In the genomic region with DNA sequence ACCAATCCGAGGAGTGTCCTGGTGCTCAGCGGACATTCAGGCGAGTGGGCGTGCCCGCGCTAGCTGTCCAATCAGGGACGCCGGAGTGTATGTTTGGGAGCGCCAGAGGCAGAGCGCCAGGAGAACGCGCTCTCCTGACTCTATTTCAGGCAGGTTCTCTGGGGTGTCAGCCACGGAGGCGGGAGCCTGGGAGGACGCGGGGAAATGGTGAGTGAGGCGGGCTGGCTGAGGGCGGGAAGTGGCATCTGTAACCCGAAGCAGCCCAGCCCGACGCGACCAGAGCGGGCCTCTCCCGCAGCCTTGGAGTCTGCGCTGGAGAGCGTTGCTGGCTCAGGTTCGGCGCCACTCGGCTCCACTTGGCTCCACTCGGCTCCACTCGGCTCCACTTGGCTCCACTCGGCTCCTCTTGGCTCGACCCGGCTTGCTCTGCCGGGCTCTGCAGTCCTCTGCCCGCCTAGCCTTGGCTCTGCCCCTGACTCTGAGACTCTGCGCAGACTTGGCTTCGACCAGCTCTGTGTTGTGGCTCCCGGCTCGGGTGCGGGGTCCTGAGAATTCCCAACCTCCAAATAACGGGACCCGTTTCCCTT, we compare ENCODE assay signal across 8 mouse cellular contexts. TPM values are rescaled to one million over a fixed set of nuclear protein-coding genes. Genes with fewer than 3 reads are reported as not detected.
DNase-seq lines count a peak whose midpoint lies in the region; ATAC-seq lines count a peak whose summit lies in the region.

A gene (plus strand): TSS at position 66 of the 587 bp plus-strand sequence.

- 0 out of 2 replicates have a peak, but pooled peaks cover 9% of the 10 kb centered on the region for H3K9me3 ChIP-seq in hindbrain, embryonic 15.5 days
- H3K9me3 ChIP-seq in limb, embryonic 11.5 days (ENCODE audit: control insufficient read depth, low read length), result peaks cover 4% of the 10 kb centered on the region; the same call in 1 of the 2 replicates
- H3K9me3 ChIP-seq in midbrain, embryonic 13.5 days, result peaks cover 5% of the 10 kb centered on the region; the same call in 1 of the 2 replicates
- H3K9me3 ChIP-seq in stomach, embryonic 16.5 days (replicated peaks; ENCODE audit: control insufficient read depth, low read length), result 0 out of 2 replicates have a peak, but pooled peaks cover 8% of the 10 kb centered on the region

- no peaks in the 10 kb centered on the region for H3K4me1 ChIP-seq in hindbrain, embryonic 15.5 days (replicated peaks)
- no peaks in the 10 kb centered on the region for H3K4me1 ChIP-seq in limb, embryonic 11.5 days (ENCODE audit: control insufficient read depth, insufficient read depth, low read length)
- H3K4me1 ChIP-seq in midbrain, embryonic 13.5 days (replicated peaks), result peaks cover 8% of the 10 kb centered on the region; the same call in 1 of the 2 replicates
- no peaks in the 10 kb centered on the region for H3K4me1 ChIP-seq in stomach, embryonic 16.5 days (ENCODE audit: control insufficient read depth, insufficient read depth, low read length)

- peak; percentile 79 for DNase-seq in adrenal gland, postnatal 10 days
- peak; percentile 87 to 91 for DNase-seq in cerebellum, postnatal 14 days
- DNase-seq in frontal cortex, postnatal 36 days (ENCODE audit: low spot score in 2 of 2), result peak; percentile 21 to 27
- peak; percentile 68 for DNase-seq in limb, embryonic 11.5 days (ENCODE audit: low spot score)
- no peak for DNase-seq in spleen, adult 18-20 months

- H3K4me2 ChIP-seq in hindbrain, embryonic 15.5 days, result peak within 1 kb of the TSS; percentile 86
- peak within 1 kb of the TSS; percentile 52 for H3K4me2 ChIP-seq in limb, embryonic 11.5 days (ENCODE audit: low read depth, severe bottlenecking)
- H3K4me2 ChIP-seq in midbrain, embryonic 13.5 days (replicated peaks), result peak within 1 kb of the TSS; percentile 69
- H3K4me2 ChIP-seq in stomach, embryonic 16.5 days (ENCODE audit: low read depth, low read length), result peak within 1 kb of the TSS; percentile 66

- no peaks in the 10 kb centered on the region for H3K36me3 ChIP-seq in hindbrain, embryonic 15.5 days
- H3K36me3 ChIP-seq in limb, embryonic 11.5 days (ENCODE audit: control insufficient read depth, insufficient read depth, low read length), result no peaks in the 10 kb centered on the region
- no peaks in the 10 kb centered on the region for H3K36me3 ChIP-seq in midbrain, embryonic 13.5 days
- no peaks in the 10 kb centered on the region for H3K36me3 ChIP-seq in stomach, embryonic 16.5 days (ENCODE audit: control insufficient read depth, insufficient read depth, low read length)

- H3K27me3 ChIP-seq in hindbrain, embryonic 15.5 days, result peaks cover 8% of the 10 kb centered on the region; the same call in 1 of the 2 replicates
- H3K27me3 ChIP-seq in limb, embryonic 11.5 days (ENCODE audit: control insufficient read depth, insufficient read depth, low read length), result no peaks in the 10 kb centered on the region
- peaks cover 11% of the 10 kb centered on the region; the same call in 1 of the 2 replicates for H3K27me3 ChIP-seq in midbrain, embryonic 13.5 days
- H3K27me3 ChIP-seq in stomach, embryonic 16.5 days (ENCODE audit: control insufficient read depth, insufficient read depth, low read length), result peaks cover 3% of the 10 kb centered on the region; the same call in 1 of the 2 replicates

- peak within 1 kb of the TSS; percentile 46 for H3K4me3 ChIP-seq in hindbrain, embryonic 15.5 days
- peak within 1 kb of the TSS; percentile 28 for H3K4me3 ChIP-seq in limb, embryonic 11.5 days (ENCODE audit: low read depth, low read length)
- peak within 1 kb of the TSS; percentile 45 for H3K4me3 ChIP-seq in midbrain, embryonic 13.5 days (replicated peaks)
- H3K4me3 ChIP-seq in stomach, embryonic 16.5 days (replicated peaks; ENCODE audit: low read length), result peak within 1 kb of the TSS; percentile 47

- 0 out of 2 replicates have a peak within 1 kb of the TSS, but pooled peaks have one; percentile 35 for H3K27ac ChIP-seq in hindbrain, embryonic 15.5 days (replicated peaks)
- no peak within 1 kb of the TSS for H3K27ac ChIP-seq in limb, embryonic 11.5 days (replicated peaks; ENCODE audit: low read depth, low read length)
- H3K27ac ChIP-seq in midbrain, embryonic 13.5 days, result no peak within 1 kb of the TSS
- no peak within 1 kb of the TSS for H3K27ac ChIP-seq in stomach, embryonic 16.5 days (ENCODE audit: low read length)

- ATAC-seq in hindbrain, embryonic 15.5 days (ENCODE audit: low FRiP score, low read depth), result peak; percentile 93
- ATAC-seq in limb, embryonic 11.5 days (ENCODE audit: insufficient number of reproducible peaks, low FRiP score, low TSS enrichment, low read depth), result peak; percentile 62
- ATAC-seq in midbrain, embryonic 13.5 days, result peak; percentile 82
- peak; percentile 80; the same call in 1 of the 2 replicates for ATAC-seq in stomach, embryonic 16.5 days (ENCODE audit: insufficient read depth, low FRiP score)

- peak within 1 kb of the TSS; percentile 50 for H3K9ac ChIP-seq in hindbrain, embryonic 15.5 days
- H3K9ac ChIP-seq in limb, embryonic 11.5 days (ENCODE audit: low read length), result peak within 1 kb of the TSS; percentile 43
- H3K9ac ChIP-seq in midbrain, embryonic 13.5 days (replicated peaks), result peak within 1 kb of the TSS; percentile 55
- H3K9ac ChIP-seq in stomach, embryonic 16.5 days (ENCODE audit: low read length), result peak within 1 kb of the TSS; percentile 65

- WGBS in hindbrain, embryonic 15.5 days, result 19% methylated on average over 37 of the region's 43 CpGs
- 12% methylated on average over 40 of the region's 43 CpGs for WGBS in limb, embryonic 11.5 days
- WGBS in midbrain, embryonic 13.5 days, result 18% methylated on average over 43 of the region's 43 CpGs
- 16% methylated on average over 43 of the region's 43 CpGs for WGBS in stomach, embryonic 16.5 days

RNA-seq across cellular contexts. Expression of the gene that starts here (rescaled TPM):
- total RNA-seq in adrenal gland, postnatal 10 days (2021), result 1 to 10 TPM in 1 of 2 experiments, under 1 TPM in 1; 0.78 to 1.7 TPM
- 0.58 and 0.79 TPM in 2 replicates for polyA plus RNA-seq in hindbrain, embryonic 15.5 days (2015; fragmentation: Nextera tagmentation; extraction: Ambion mirVana)
- 0.06 TPM in 1 of 2 replicates, not detected in the other for polyA plus RNA-seq in limb, embryonic 11.5 days (2014; fragmentation: Nextera tagmentation; extraction: Ambion mirVana)
- polyA plus RNA-seq in midbrain, embryonic 13.5 days (2015; fragmentation: Nextera tagmentation; extraction: Ambion mirVana), result 0.22 and 0.24 TPM in 2 replicates
- 1.0 and 1.9 TPM in 2 replicates for polyA plus RNA-seq in stomach, embryonic 16.5 days (2015; fragmentation: Nextera tagmentation; extraction: Ambion mirVana)

Comparison
In these comparisons a context has a peak if more than half of its experiments do, and no peak if none do; other contexts are left out.
1. Peak in ATAC-seq, H3K4me3 ChIP-seq, H3K27ac ChIP-seq, H3K9ac ChIP-seq and H3K4me2 ChIP-seq in hindbrain, embryonic 15.5 days; RNA of the gene not detected or under 1 TPM.
2. Peak in DNase-seq, ATAC-seq, H3K4me3 ChIP-seq, H3K9ac ChIP-seq and H3K4me2 ChIP-seq in limb, embryonic 11.5 days; RNA of the gene not detected or under 1 TPM.
3. Peak in ATAC-seq, H3K4me3 ChIP-seq, H3K9ac ChIP-seq and H3K4me2 ChIP-seq in midbrain, embryonic 13.5 days; RNA of the gene not detected or under 1 TPM.
4. DNase-seq: peak in adrenal gland, postnatal 10 days (single experiment), cerebellum, postnatal 14 days (2 of 2) and frontal cortex, postnatal 36 days (2 of 2); none in spleen, adult 18-20 months (0 of 2).
5. Peak in every context shown above with its lines, with median percentiles within 50 percentile points of each other: ATAC-seq, H3K4me2 ChIP-seq, H3K4me3 ChIP-seq and H3K9ac ChIP-seq.